Mouse (Mus musculus) embryonic facial prominence, embryonic 14.5 days (tissue): ENCODE measurements around the gene Palld. TPM values are rescaled to one million over a fixed set of nuclear protein-coding genes. Genes with fewer than 3 reads are reported as not detected.

Experiments used
- ATAC-seq: fragments of 200-750 bp; cut with Nextera tagmentation; 2 replicates; pipeline ENCODE4 v1.8.0; 2017; ENCODE audit warnings: low read depth, moderate number of reproducible peaks, moderate TSS enrichment
- DNase-seq: peaks from one replicate; pipeline ENCODE4 v3.0.0-alpha.2; 2015; ENCODE audit warnings: low spot score
- H3K27ac ChIP-seq: fragments of 300-500 bp; sonication (generic); replicated peaks from 2 replicates; pipeline ENCODE4 v1.5.1; 2014; ENCODE audit warnings: low read depth, mild to moderate bottlenecking, low read length, moderate library complexity
- H3K27me3 ChIP-seq: fragments of 300-500 bp; sonication (generic); replicated peaks from 2 replicates; pipeline ENCODE4 v1.6.1; 2014; ENCODE audit warnings: low read length; ENCODE audit not compliant: control insufficient read depth, insufficient read depth
- H3K36me3 ChIP-seq: fragments of 300-500 bp; sonication (generic); 2 replicates; pipeline ENCODE4 v1.6.1; 2014; ENCODE audit warnings: low read length, mixed read lengths; ENCODE audit not compliant: control insufficient read depth, insufficient read depth
- H3K4me1 ChIP-seq: fragments of 300-500 bp; sonication (generic); 2 replicates; pipeline ENCODE4 v1.6.1; 2014; ENCODE audit warnings: antibody characterized with exemption, low read length; ENCODE audit not compliant: control insufficient read depth, insufficient read depth
- H3K4me2 ChIP-seq: fragments of 300-500 bp; sonication (generic); 2 replicates; pipeline ENCODE4 v1.6.1; 2014; ENCODE audit warnings: low read depth, mild to moderate bottlenecking, low read length, moderate library complexity, mixed read lengths
- H3K4me3 ChIP-seq: fragments of 300-500 bp; sonication (generic); 2 replicates; pipeline ENCODE4 v1.5.1; 2014; ENCODE audit warnings: low read depth, mild to moderate bottlenecking, low read length
- H3K9ac ChIP-seq: fragments of 300-500 bp; sonication (generic); 2 replicates; pipeline ENCODE4 v1.6.1; 2014; ENCODE audit warnings: low read depth, mild to moderate bottlenecking, low read length, moderate library complexity, mixed read lengths
- H3K9me3 ChIP-seq: fragments of 300-500 bp; sonication (generic); 2 replicates; pipeline ENCODE4 v1.6.1; 2016; ENCODE audit warnings: low read length; ENCODE audit not compliant: control insufficient read depth
- WGBS: fragments of 180-500 bp; shearing (Covaris S2); extraction: QIAGEN DNeasy Blood & Tissue Kit; methylation state at CpG from one replicate; pipeline ENCODE4 v1.1.7; 2014; 5-methylcytosine and 5-hydroxymethylcytosine counted together
- polyA plus RNA-seq: library from polyadenylated mRNA; unstranded; fragments of >200 nt; fragmentation: Nextera tagmentation; extraction: Ambion mirVana; gene quantifications from 2 replicates; pipeline ENCODE4 v1.2.1, GENCODE M21; 2014

Gene Palld
- polyA plus RNA-seq, 1 experiment from 2014 or later: 96.3 TPM

DNA sequence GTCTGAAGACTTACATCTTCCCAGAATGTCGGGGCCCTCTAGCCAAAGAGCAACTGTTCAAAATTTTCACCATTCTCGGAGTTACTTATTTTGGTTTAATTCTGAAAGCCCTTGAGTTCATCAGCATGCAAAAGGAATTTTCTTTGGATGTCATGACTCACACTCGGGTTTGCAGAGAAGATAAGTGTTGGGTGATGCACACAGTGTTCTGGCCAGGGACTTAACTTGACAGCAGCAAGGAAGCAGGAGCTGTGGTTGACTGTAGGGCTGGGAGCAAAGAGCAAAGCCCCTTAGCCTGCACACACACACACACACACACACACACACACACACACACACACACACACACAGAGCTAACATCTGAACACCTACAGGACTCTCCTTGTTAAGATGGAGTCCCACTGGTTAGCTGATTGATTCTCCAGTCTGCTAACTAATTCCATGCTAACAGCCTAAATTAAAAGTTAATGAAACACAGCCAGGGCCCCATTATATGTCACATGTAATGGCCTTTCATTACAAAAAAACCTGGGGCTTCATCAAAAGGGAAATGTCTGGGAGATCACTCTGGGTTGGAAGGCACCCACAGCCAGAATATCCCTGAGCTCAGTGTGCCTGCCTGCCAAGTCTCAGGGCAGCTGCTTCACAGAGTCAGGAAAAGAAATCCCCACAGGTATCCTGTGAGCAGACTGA lies 273.4 kb downstream of the Palld start:
- ATAC-seq: no peak
- Histone ChIP-seq H3K4me1 (peaks cover 6% of the 10 kb centered on the region; the same call in 1 of the 2 replicates), H3K4me3 (no peak overlapping the region), H3K4me2 (no peak overlapping the region), H3K27me3 (no peaks in the 10 kb centered on the region), H3K9me3 (no peaks in the 10 kb centered on the region), H3K27ac (no peak overlapping the region), H3K36me3 (no peaks in the 10 kb centered on the region), H3K9ac (no peak overlapping the region)
- DNase-seq: no peak
- 71% methylated on average over 3 of the region's 3 CpGs for WGBS

GRCm38 (mm10) chr8:61626246-61626952 lies 276.1 kb downstream of the Palld start:
- Histone ChIP-seq H3K9me3 (no peaks in the 10 kb centered on the region), H3K27ac (no peak overlapping the region), H3K27me3 (no peaks in the 10 kb centered on the region), H3K4me1 (peaks cover 12% of the 10 kb centered on the region; the same call in 1 of the 2 replicates), H3K9ac (no peak overlapping the region), H3K36me3 (no peaks in the 10 kb centered on the region), H3K4me2 (no peak overlapping the region), H3K4me3 (no peak overlapping the region)
- DNase-seq: no peak
- ATAC-seq: no peak
- WGBS: 92% methylated on average over 8 of the region's 8 CpGs

- H3K9ac ChIP-seq: no peak overlapping the region
- H3K36me3 ChIP-seq: no peaks in the 10 kb centered on the region
- no peak overlapping the region for H3K4me3 ChIP-seq
- no peaks in the 10 kb centered on the region for H3K27me3 ChIP-seq
- DNase-seq: no peak
- 76% methylated on average over 8 of the region's 8 CpGs for WGBS
- H3K4me1 ChIP-seq: peaks cover 12% of the 10 kb centered on the region; the same call in 1 of the 2 replicates
- no peak overlapping the region for H3K27ac ChIP-seq
- no peak overlapping the region for H3K4me2 ChIP-seq
- ATAC-seq: no peak
- H3K9me3 ChIP-seq: no peaks in the 10 kb centered on the region
Measured at GRCm38 (mm10) chr8:61625656-61626210, 276.8 kb downstream of the Palld start.

- no peak overlapping the region for H3K4me3 ChIP-seq
- H3K4me1 ChIP-seq: peaks cover 12% of the 10 kb centered on the region; the same call in 1 of the 2 replicates
- WGBS: 29% methylated on average over 12 of the region's 12 CpGs
- H3K36me3 ChIP-seq: no peaks in the 10 kb centered on the region
- ATAC-seq (peak; percentile 91), DNase-seq (peak; percentile 73)
- no peaks in the 10 kb centered on the region for H3K9me3 ChIP-seq
- H3K4me2 ChIP-seq: no peak overlapping the region
- H3K9ac ChIP-seq: no peak overlapping the region
- no peaks in the 10 kb centered on the region for H3K27me3 ChIP-seq
- H3K27ac ChIP-seq: peak overlapping the region; percentile 49
Measured at GRCm38 (mm10) chr8:61623485-61624417, 278.7 kb downstream of the Palld start.

- no peak for ATAC-seq
- 64% methylated on average over 3 of the region's 3 CpGs for WGBS
Measured at GRCm38 (mm10) chr8:61621300-61621699, 281.2 kb downstream of the Palld start.

DNA sequence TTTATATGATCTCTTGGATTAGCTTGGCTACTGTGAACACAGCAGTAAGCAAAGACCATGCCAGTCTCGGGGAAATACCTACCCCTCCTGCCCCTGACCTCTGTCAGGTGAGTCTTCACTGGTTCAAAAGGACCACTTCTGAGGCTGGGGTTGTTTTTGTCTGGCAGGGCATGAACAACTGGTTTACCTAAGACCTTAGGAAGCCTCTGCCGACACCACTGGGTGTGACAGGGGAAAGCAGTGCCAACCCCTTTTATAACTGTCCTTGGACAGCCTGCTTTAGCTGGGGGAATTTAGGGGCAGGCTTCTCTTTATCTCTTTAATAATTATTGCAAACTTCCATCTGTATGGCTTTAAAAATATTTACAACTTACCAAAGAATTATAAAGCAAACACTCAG lies 284.8 kb downstream of the Palld start:
- no peaks in the 10 kb centered on the region; the same call in 1 of the 2 replicates for H3K4me1 ChIP-seq
- no peak overlapping the region for H3K9ac ChIP-seq
- H3K27me3 ChIP-seq: no peaks in the 10 kb centered on the region
- 73% methylated on average over 2 of the region's 2 CpGs for WGBS
- H3K4me3 ChIP-seq: no peak overlapping the region
- ATAC-seq: no peak
- no peak overlapping the region for H3K27ac ChIP-seq
- H3K9me3 ChIP-seq: no peaks in the 10 kb centered on the region
- no peak overlapping the region for H3K4me2 ChIP-seq
- H3K36me3 ChIP-seq: no peaks in the 10 kb centered on the region
- DNase-seq: no peak

More at GRCm38 (mm10) chr8:61621300-61621699, 281.2 kb downstream of the Palld start:
- H3K27ac ChIP-seq: no peak overlapping the region
- H3K27me3 ChIP-seq: no peaks in the 10 kb centered on the region
- H3K9ac ChIP-seq: no peak overlapping the region
- H3K4me2 ChIP-seq: no peak overlapping the region
- H3K9me3 ChIP-seq: no peaks in the 10 kb centered on the region
- no peak overlapping the region for H3K4me3 ChIP-seq
- no peak for DNase-seq
- no peaks in the 10 kb centered on the region for H3K36me3 ChIP-seq
- H3K4me1 ChIP-seq: peaks cover 12% of the 10 kb centered on the region

DNA sequence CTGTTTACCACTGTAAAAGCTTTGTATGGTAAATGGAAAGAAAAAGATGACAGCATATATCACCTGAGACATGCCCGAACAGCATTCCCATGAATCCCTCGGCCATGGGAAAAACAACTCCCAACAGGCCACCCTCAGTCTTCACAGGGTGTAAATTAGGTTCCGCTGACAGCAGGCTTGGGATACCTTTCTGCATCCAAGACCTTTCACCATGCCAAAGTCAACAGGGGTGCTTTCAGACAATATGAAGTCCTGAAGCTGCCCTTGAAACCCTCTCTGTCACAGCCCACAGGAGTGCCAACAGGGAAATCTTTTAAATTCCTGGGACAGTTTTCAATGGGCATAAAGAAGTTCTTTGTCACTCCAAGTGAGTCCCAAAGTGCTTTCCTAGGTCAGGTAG lies 285.4 kb downstream of the Palld start:
- no peaks in the 10 kb centered on the region; the same call in 1 of the 2 replicates for H3K4me1 ChIP-seq
- no peak overlapping the region for H3K4me3 ChIP-seq
- H3K9ac ChIP-seq: no peak overlapping the region
- H3K9me3 ChIP-seq: no peaks in the 10 kb centered on the region
- H3K4me2 ChIP-seq: no peak overlapping the region
- H3K27me3 ChIP-seq: no peaks in the 10 kb centered on the region
- DNase-seq (no peak), ATAC-seq (no peak)
- no peak overlapping the region for H3K27ac ChIP-seq
- WGBS: 77% methylated on average over 3 of the region's 3 CpGs
- no peaks in the 10 kb centered on the region for H3K36me3 ChIP-seq
